Mouse (Mus musculus): Measurements from ENCODE around the gene Tnpo1. TPM values are rescaled to one million over a fixed set of nuclear protein-coding genes. Genes with fewer than 3 reads are reported as not detected.

Tnpo1 gene
- polyA plus RNA-seq, 1 experiment from 2014 or later = 124 TPM

- Histone ChIP-seq H3K4me2 (replicated peaks; ENCODE audit: low read depth, low read length) (no peak overlapping the region), H3K9me3 (ENCODE audit: control insufficient read depth, low read length) (no peaks in the 10 kb centered on the region), H3K4me3 (ENCODE audit: low read depth, low read length) (no peak overlapping the region), H3K27ac (ENCODE audit: low read depth, low read length) (no peak overlapping the region), H3K27me3 (ENCODE audit: control insufficient read depth, insufficient read depth, low read length) (no peaks in the 10 kb centered on the region), H3K9ac (ENCODE audit: low read depth, low read length) (no peak overlapping the region), H3K4me1 (replicated peaks; ENCODE audit: control insufficient read depth, insufficient read depth, low read length) (no peaks in the 10 kb centered on the region), H3K36me3 (ENCODE audit: control insufficient read depth, insufficient read depth, low read length) (no peaks in the 10 kb centered on the region)
- WGBS = 71% methylated on average over 6 of the region's 6 CpGs
- no peak for DNase-seq (ENCODE audit: low spot score)
- ATAC-seq (ENCODE audit: low FRiP score) = no peak
Observed at GRCm38 (mm10) chr13:98955676-98956075, 29.5 kb upstream of the Tnpo1 start.

GRCm38 (mm10) chr13:98955226-98955625 lies 29.0 kb upstream of the Tnpo1 start:
- Histone ChIP-seq H3K4me2 (replicated peaks; ENCODE audit: low read depth, low read length) (no peak overlapping the region), H3K4me3 (ENCODE audit: low read depth, low read length) (no peak overlapping the region)
- WGBS = 67% methylated on average over 5 of the region's 5 CpGs

GRCm38 (mm10) chr13:98953830-98954229 lies 27.6 kb upstream of the Tnpo1 start:
- Histone ChIP-seq H3K27ac (ENCODE audit: low read depth, low read length) (no peak overlapping the region), H3K4me2 (replicated peaks; ENCODE audit: low read depth, low read length) (no peak overlapping the region), H3K9ac (ENCODE audit: low read depth, low read length) (no peak overlapping the region), H3K4me1 (replicated peaks; ENCODE audit: control insufficient read depth, insufficient read depth, low read length) (no peaks in the 10 kb centered on the region), H3K4me3 (ENCODE audit: low read depth, low read length) (no peak overlapping the region), H3K27me3 (ENCODE audit: control insufficient read depth, insufficient read depth, low read length) (no peaks in the 10 kb centered on the region), H3K36me3 (ENCODE audit: control insufficient read depth, insufficient read depth, low read length) (no peaks in the 10 kb centered on the region), H3K9me3 (ENCODE audit: control insufficient read depth, low read length) (no peaks in the 10 kb centered on the region)
- ATAC-seq (ENCODE audit: low FRiP score) (no peak), DNase-seq (ENCODE audit: low spot score) (no peak)
- WGBS = 89% methylated on average over 5 of the region's 5 CpGs

More at GRCm38 (mm10) chr13:98955226-98955625, 29.0 kb upstream of the Tnpo1 start:
- H3K27me3 ChIP-seq (ENCODE audit: control insufficient read depth, insufficient read depth, low read length) = no peaks in the 10 kb centered on the region
- H3K27ac ChIP-seq (ENCODE audit: low read depth, low read length) = no peak overlapping the region
- H3K9me3 ChIP-seq (ENCODE audit: control insufficient read depth, low read length) = no peaks in the 10 kb centered on the region
- no peaks in the 10 kb centered on the region for H3K4me1 ChIP-seq (replicated peaks; ENCODE audit: control insufficient read depth, insufficient read depth, low read length)
- no peak overlapping the region for H3K9ac ChIP-seq (ENCODE audit: low read depth, low read length)
- H3K36me3 ChIP-seq (ENCODE audit: control insufficient read depth, insufficient read depth, low read length) = no peaks in the 10 kb centered on the region
- DNase-seq (ENCODE audit: low spot score) (no peak), ATAC-seq (ENCODE audit: low FRiP score) (no peak)

- no peaks in the 10 kb centered on the region for H3K36me3 ChIP-seq (ENCODE audit: control insufficient read depth, insufficient read depth, low read length)
- no peak overlapping the region for H3K4me3 ChIP-seq (ENCODE audit: low read depth, low read length)
- 77% methylated on average over 7 of the region's 7 CpGs for WGBS
- no peaks in the 10 kb centered on the region for H3K27me3 ChIP-seq (ENCODE audit: control insufficient read depth, insufficient read depth, low read length)
- H3K4me1 ChIP-seq (replicated peaks; ENCODE audit: control insufficient read depth, insufficient read depth, low read length) = no peaks in the 10 kb centered on the region
- H3K9me3 ChIP-seq (ENCODE audit: control insufficient read depth, low read length) = no peaks in the 10 kb centered on the region
- ATAC-seq (ENCODE audit: low FRiP score) = no peak
- H3K9ac ChIP-seq (ENCODE audit: low read depth, low read length) = no peak overlapping the region
- DNase-seq (ENCODE audit: low spot score) = no peak
- H3K27ac ChIP-seq (ENCODE audit: low read depth, low read length) = no peak overlapping the region
- no peak overlapping the region for H3K4me2 ChIP-seq (replicated peaks; ENCODE audit: low read depth, low read length)
Observed at GRCm38 (mm10) chr13:98951951-98952350, 25.8 kb upstream of the Tnpo1 start.

GRCm38 (mm10) chr13:98948146-98948545 lies 22.0 kb upstream of the Tnpo1 start:
- Histone ChIP-seq H3K4me2 (replicated peaks; ENCODE audit: low read depth, low read length) (no peak overlapping the region), H3K9ac (ENCODE audit: low read depth, low read length) (no peak overlapping the region), H3K4me3 (ENCODE audit: low read depth, low read length) (no peak overlapping the region), H3K9me3 (ENCODE audit: control insufficient read depth, low read length) (no peaks in the 10 kb centered on the region), H3K4me1 (replicated peaks; ENCODE audit: control insufficient read depth, insufficient read depth, low read length) (no peaks in the 10 kb centered on the region), H3K36me3 (ENCODE audit: control insufficient read depth, insufficient read depth, low read length) (no peaks in the 10 kb centered on the region), H3K27ac (ENCODE audit: low read depth, low read length) (no peak overlapping the region), H3K27me3 (ENCODE audit: control insufficient read depth, insufficient read depth, low read length) (no peaks in the 10 kb centered on the region)
- WGBS = 72% methylated on average over 4 of the region's 4 CpGs
- no peak for ATAC-seq (ENCODE audit: low FRiP score)
- no peak for DNase-seq (ENCODE audit: low spot score)

GRCm38 (mm10) chr13:98946434-98946833 lies 20.2 kb upstream of the Tnpo1 start:
- no peaks in the 10 kb centered on the region for H3K36me3 ChIP-seq (ENCODE audit: control insufficient read depth, insufficient read depth, low read length)
- no peak for DNase-seq (ENCODE audit: low spot score)
- no peak overlapping the region for H3K4me2 ChIP-seq (replicated peaks; ENCODE audit: low read depth, low read length)
- H3K9ac ChIP-seq (ENCODE audit: low read depth, low read length) = no peak overlapping the region
- no peaks in the 10 kb centered on the region for H3K9me3 ChIP-seq (ENCODE audit: control insufficient read depth, low read length)
- no peaks in the 10 kb centered on the region for H3K4me1 ChIP-seq (replicated peaks; ENCODE audit: control insufficient read depth, insufficient read depth, low read length)
- no peaks in the 10 kb centered on the region for H3K27me3 ChIP-seq (ENCODE audit: control insufficient read depth, insufficient read depth, low read length)
- H3K27ac ChIP-seq (ENCODE audit: low read depth, low read length) = no peak overlapping the region
- ATAC-seq (ENCODE audit: low FRiP score) = no peak
- H3K4me3 ChIP-seq (ENCODE audit: low read depth, low read length) = no peak overlapping the region
- 79% methylated on average over 7 of the region's 7 CpGs for WGBS

- H3K4me2 ChIP-seq (replicated peaks; ENCODE audit: low read depth, low read length) = no peak overlapping the region
- H3K9ac ChIP-seq (ENCODE audit: low read depth, low read length) = no peak overlapping the region
- H3K4me1 ChIP-seq (replicated peaks; ENCODE audit: control insufficient read depth, insufficient read depth, low read length) = no peaks in the 10 kb centered on the region
- no peak overlapping the region for H3K27ac ChIP-seq (ENCODE audit: low read depth, low read length)
- 31% methylated on average over 3 of the region's 3 CpGs for WGBS
- no peak for DNase-seq (ENCODE audit: low spot score)
- H3K36me3 ChIP-seq (ENCODE audit: control insufficient read depth, insufficient read depth, low read length) = no peaks in the 10 kb centered on the region
- no peaks in the 10 kb centered on the region for H3K9me3 ChIP-seq (ENCODE audit: control insufficient read depth, low read length)
- no peaks in the 10 kb centered on the region for H3K27me3 ChIP-seq (ENCODE audit: control insufficient read depth, insufficient read depth, low read length)
- no peak for ATAC-seq (ENCODE audit: low FRiP score)
- H3K4me3 ChIP-seq (ENCODE audit: low read depth, low read length) = no peak overlapping the region
Observed at GRCm38 (mm10) chr13:98945908-98946307, 19.7 kb upstream of the Tnpo1 start.

GRCm38 (mm10) chr13:98945381-98945780 lies 19.2 kb upstream of the Tnpo1 start:
- Histone ChIP-seq H3K27ac (ENCODE audit: low read depth, low read length) (no peak overlapping the region), H3K4me3 (ENCODE audit: low read depth, low read length) (no peak overlapping the region), H3K9me3 (ENCODE audit: control insufficient read depth, low read length) (no peaks in the 10 kb centered on the region), H3K27me3 (ENCODE audit: control insufficient read depth, insufficient read depth, low read length) (no peaks in the 10 kb centered on the region), H3K4me2 (replicated peaks; ENCODE audit: low read depth, low read length) (no peak overlapping the region), H3K9ac (ENCODE audit: low read depth, low read length) (no peak overlapping the region), H3K4me1 (replicated peaks; ENCODE audit: control insufficient read depth, insufficient read depth, low read length) (no peaks in the 10 kb centered on the region), H3K36me3 (ENCODE audit: control insufficient read depth, insufficient read depth, low read length) (no peaks in the 10 kb centered on the region)
- WGBS = 89% methylated on average over 4 of the region's 4 CpGs
- ATAC-seq (ENCODE audit: low FRiP score) = no peak
- no peak for DNase-seq (ENCODE audit: low spot score)

- ATAC-seq (ENCODE audit: low FRiP score) = no peak
- WGBS = 87% methylated on average over 7 of the region's 7 CpGs
Observed at GRCm38 (mm10) chr13:98944620-98945081, 18.5 kb upstream of the Tnpo1 start.

More at GRCm38 (mm10) chr13:98944620-98945081, 18.5 kb upstream of the Tnpo1 start:
- no peak overlapping the region for H3K9ac ChIP-seq (ENCODE audit: low read depth, low read length)
- no peak overlapping the region for H3K27ac ChIP-seq (ENCODE audit: low read depth, low read length)
- no peak overlapping the region for H3K4me3 ChIP-seq (ENCODE audit: low read depth, low read length)
- H3K9me3 ChIP-seq (ENCODE audit: control insufficient read depth, low read length) = no peaks in the 10 kb centered on the region
- H3K27me3 ChIP-seq (ENCODE audit: control insufficient read depth, insufficient read depth, low read length) = no peaks in the 10 kb centered on the region
- no peaks in the 10 kb centered on the region for H3K36me3 ChIP-seq (ENCODE audit: control insufficient read depth, insufficient read depth, low read length)
- no peaks in the 10 kb centered on the region for H3K4me1 ChIP-seq (replicated peaks; ENCODE audit: control insufficient read depth, insufficient read depth, low read length)
- DNase-seq (ENCODE audit: low spot score) = no peak
- no peak overlapping the region for H3K4me2 ChIP-seq (replicated peaks; ENCODE audit: low read depth, low read length)

All from hindbrain, embryonic 11.5 days (tissue).